10 mouse cellular contexts compared by ENCODE assay signal in genomic region chr9:95120062-95120461, GRCm38 (mm10).
DNase-seq lines count a peak whose midpoint lies in the region; ATAC-seq lines count a peak whose summit lies in the region.
"Had no signal": no experiment of that assay in that cellular context is flagged by ENCODE, and none has a peak within 500 bp of the region (broad histone marks: within the 10 kb centered on the region; RNA-seq: fewer than 3 reads in every experiment).

No protein-coding gene starts in this region.

- H3K27ac ChIP-seq in heart, embryonic 13.5 days (replicated peaks), result 0 out of 2 replicates have a peak overlapping the region, but pooled peaks have one; percentile 6
- no peak overlapping the region for H3K27ac ChIP-seq in limb, embryonic 13.5 days
- no peak overlapping the region for H3K27ac ChIP-seq in forebrain, embryonic 14.5 days (ENCODE audit: low read depth, low read length)
- H3K27ac ChIP-seq: heart, adult 2 months; left cerebral cortex, adult 2 months had no signal

- H3K4me1 ChIP-seq in heart, embryonic 13.5 days, result peaks cover 18% of the 10 kb centered on the region
- H3K4me1 ChIP-seq in limb, embryonic 13.5 days, result peaks cover 40% of the 10 kb centered on the region
- H3K4me1 ChIP-seq in forebrain, embryonic 14.5 days (ENCODE audit: control insufficient read depth, insufficient read depth, low read length), result no peaks in the 10 kb centered on the region

- no peaks in the 10 kb centered on the region for H3K27me3 ChIP-seq in heart, embryonic 13.5 days (replicated peaks)
- H3K27me3 ChIP-seq in limb, embryonic 13.5 days, result 0 out of 2 replicates have a peak, but pooled peaks cover 10% of the 10 kb centered on the region
- H3K27me3 ChIP-seq in forebrain, embryonic 14.5 days (replicated peaks; ENCODE audit: control insufficient read depth, insufficient read depth, low read length), result no peaks in the 10 kb centered on the region

- no peak overlapping the region for H3K9ac ChIP-seq in heart, embryonic 13.5 days
- H3K9ac ChIP-seq in limb, embryonic 13.5 days, result no peak overlapping the region
- no peak overlapping the region for H3K9ac ChIP-seq in forebrain, embryonic 14.5 days (ENCODE audit: low read length)

- H3K9me3 ChIP-seq in heart, embryonic 13.5 days, result no peaks in the 10 kb centered on the region
- H3K9me3 ChIP-seq in limb, embryonic 13.5 days, result no peaks in the 10 kb centered on the region
- H3K9me3 ChIP-seq in forebrain, embryonic 14.5 days (replicated peaks; ENCODE audit: control insufficient read depth, low read length), result no peaks in the 10 kb centered on the region

- no peak overlapping the region for H3K4me2 ChIP-seq in heart, embryonic 13.5 days
- H3K4me2 ChIP-seq in limb, embryonic 13.5 days (replicated peaks), result peak overlapping the region; percentile 51
- no peak overlapping the region for H3K4me2 ChIP-seq in forebrain, embryonic 14.5 days (ENCODE audit: low read length)

- peak; percentile 2 to 10 for DNase-seq in spleen, adult 18-20 months
- no peak for DNase-seq in spleen, adult 12 weeks (ENCODE audit: low spot score)
- DNase-seq in thymus, postnatal 14 days, result peak; percentile 24
- no peak for DNase-seq in forebrain, embryonic 14.5 days (ENCODE audit: low spot score)
- DNase-seq in frontal cortex, postnatal 10 days (ENCODE audit: low spot score in 2 of 2), result no peak
- DNase-seq in frontal cortex, postnatal 25 days (ENCODE audit: low spot score in 2 of 2), result no peak

- no peaks in the 10 kb centered on the region for H3K36me3 ChIP-seq in heart, embryonic 13.5 days
- no peaks in the 10 kb centered on the region for H3K36me3 ChIP-seq in limb, embryonic 13.5 days
- no peaks in the 10 kb centered on the region for H3K36me3 ChIP-seq in forebrain, embryonic 14.5 days (ENCODE audit: control insufficient read depth, insufficient read depth, low read length)

- WGBS in heart, embryonic 13.5 days, result 39% methylated on average over 4 of the region's 4 CpGs
- 29% methylated on average over 4 of the region's 4 CpGs for WGBS in limb, embryonic 13.5 days
- WGBS in forebrain, embryonic 14.5 days, result 56% methylated on average over 4 of the region's 4 CpGs

- H3K4me3 ChIP-seq in heart, embryonic 13.5 days, result no peak overlapping the region
- H3K4me3 ChIP-seq in limb, embryonic 13.5 days, result no peak overlapping the region
- no peak overlapping the region for H3K4me3 ChIP-seq in forebrain, embryonic 14.5 days (ENCODE audit: low read depth, low read length)
- H3K4me3 ChIP-seq: heart, adult 2 months; left cerebral cortex, adult 2 months had no signal

- ATAC-seq in heart, embryonic 13.5 days (ENCODE audit: extremely low read depth, insufficient number of reproducible peaks, low FRiP score, low TSS enrichment), result no peak
- no peak for ATAC-seq in limb, embryonic 13.5 days (ENCODE audit: low FRiP score, low read depth)
- ATAC-seq in forebrain, embryonic 14.5 days, result no peak

Comparison
In these comparisons a context has a peak if more than half of its experiments do, and no peak if none do; other contexts are left out.
1. DNase-seq: peak in spleen, adult 18-20 months (2 of 2) and thymus, postnatal 14 days (single experiment); none in spleen, adult 12 weeks (single experiment), forebrain, embryonic 14.5 days (single experiment), frontal cortex, postnatal 10 days (0 of 2) and frontal cortex, postnatal 25 days (0 of 2).